Comparison of ENCODE assay signal across 29 mouse cellular contexts in the genomic region with DNA sequence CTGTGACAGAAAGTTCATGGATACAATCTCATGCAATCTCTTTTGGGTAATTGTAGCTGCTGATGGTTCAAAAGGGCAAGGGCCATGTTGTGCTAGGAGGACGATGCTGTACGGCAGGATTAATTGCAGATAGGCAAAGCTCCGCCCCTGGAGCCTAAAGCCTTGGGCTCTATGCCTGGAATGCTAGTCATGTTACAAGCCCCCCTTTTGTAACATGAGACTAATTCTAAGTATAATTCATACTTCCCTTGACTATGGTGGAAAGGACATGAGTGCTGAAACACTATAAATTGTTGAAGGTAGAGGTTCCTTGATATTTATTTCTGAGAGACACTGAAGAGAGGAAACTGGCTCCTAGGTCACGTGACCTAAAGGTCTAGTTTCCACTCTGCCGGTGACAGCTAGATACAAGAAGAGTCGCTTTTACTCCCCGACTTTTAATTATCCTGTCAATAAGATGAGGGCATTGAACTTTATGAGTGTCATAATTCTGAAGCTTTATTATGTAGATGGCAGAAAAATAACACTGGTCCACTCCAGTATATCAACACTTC.
A peak's percentile ranks its signal among the peaks of the same experiment; 100 is the strongest.
DNase-seq lines count a peak whose midpoint lies in the region; ATAC-seq and TF ChIP-seq lines count a peak whose summit lies in the region.
"Had no signal": no experiment of that assay in that cellular context is flagged by ENCODE, and none has a peak within 500 bp of the region (broad histone marks: within the 10 kb centered on the region; RNA-seq: fewer than 3 reads in every experiment).

No protein-coding gene starts in this region.

- no peaks in the 10 kb centered on the region for H3K36me3 ChIP-seq in kidney, embryonic 14.5 days (ENCODE audit: control insufficient read depth, insufficient read depth, low read length)
- H3K36me3 ChIP-seq in testis, adult 2 months (ENCODE audit: control insufficient read depth, insufficient read depth, low read length) = no peaks in the 10 kb centered on the region
- H3K36me3 ChIP-seq in hindbrain, embryonic 13.5 days = no peaks in the 10 kb centered on the region
- H3K36me3 ChIP-seq: forebrain, embryonic 15.5 days; hindbrain, embryonic 10.5 days; intestine, embryonic 15.5 days; kidney, embryonic 15.5 days; midbrain, embryonic 13.5 days; stomach, embryonic 15.5 days had no signal

- H3K4me2 ChIP-seq in kidney, embryonic 14.5 days (replicated peaks; ENCODE audit: low read depth, low read length) = no peak overlapping the region
- no peak overlapping the region for H3K4me2 ChIP-seq in hindbrain, embryonic 13.5 days
- H3K4me2 ChIP-seq: forebrain, embryonic 15.5 days; intestine, embryonic 15.5 days; kidney, embryonic 15.5 days; liver, embryonic 11.5 days; midbrain, embryonic 13.5 days; stomach, embryonic 15.5 days had no signal

- no peak overlapping the region for H3K27ac ChIP-seq in kidney, embryonic 14.5 days (ENCODE audit: low read depth, low read length)
- no peak overlapping the region for H3K27ac ChIP-seq in testis, adult 2 months (ENCODE audit: control insufficient read depth, insufficient read depth, low read depth, low read length)
- H3K27ac ChIP-seq in hindbrain, embryonic 13.5 days = no peak overlapping the region
- H3K27ac ChIP-seq: forebrain, embryonic 15.5 days; hindbrain, embryonic 10.5 days; hindbrain, postnatal 0 days; intestine, embryonic 15.5 days; kidney, embryonic 15.5 days; midbrain, embryonic 13.5 days; stomach, embryonic 15.5 days had no signal

- DNase-seq in kidney, adult 18-20 months = no peak
- DNase-seq in testis, postnatal 14 days (ENCODE audit: low spot score) = no peak
- DNase-seq in forelimb bud, embryonic 11.5 days (ENCODE audit: low read depth, low spot score) = peak; percentile 26
- DNase-seq in natural killer cell, adult 2 months (ENCODE audit: low spot score in 2 of 2) = no peak
- DNase-seq: adrenal gland, adult 2 months; adrenal gland, postnatal 36 days; cerebellum, adult 18-20 months; cerebellum, postnatal 14 days; heart, postnatal 14 days; layer of hippocampus, postnatal 36 days; left cerebral cortex, postnatal 4 days; lung, postnatal 4 days; thymus, adult 2 months; thymus, postnatal 36 days had no signal

- no peaks in the 10 kb centered on the region for H3K27me3 ChIP-seq in kidney, embryonic 14.5 days (ENCODE audit: control insufficient read depth, insufficient read depth, low read length)
- H3K27me3 ChIP-seq in testis, adult 2 months (ENCODE audit: control insufficient read depth, insufficient read depth, low read length) = no peaks in the 10 kb centered on the region
- no peaks in the 10 kb centered on the region for H3K27me3 ChIP-seq in hindbrain, embryonic 13.5 days
- H3K27me3 ChIP-seq: forebrain, embryonic 15.5 days; intestine, embryonic 15.5 days; kidney, embryonic 15.5 days; megakaryocyte, embryonic 14.5 days; midbrain, embryonic 13.5 days; stomach, embryonic 15.5 days had no signal

- H3K4me1 ChIP-seq in kidney, embryonic 14.5 days (ENCODE audit: control insufficient read depth, insufficient read depth, low read length) = peaks cover 8% of the 10 kb centered on the region
- no peaks in the 10 kb centered on the region; the same call in 1 of the 2 replicates for H3K4me1 ChIP-seq in testis, adult 2 months (ENCODE audit: control insufficient read depth, insufficient read depth, low read length)
- H3K4me1 ChIP-seq in hindbrain, embryonic 13.5 days (replicated peaks) = 0 out of 2 replicates have a peak, but pooled peaks cover 3% of the 10 kb centered on the region
- H3K4me1 ChIP-seq: forebrain, embryonic 15.5 days; intestine, embryonic 15.5 days; megakaryocyte, embryonic 14.5 days; stomach, embryonic 15.5 days had no signal

- 20% methylated on average over 7 of the region's 7 CpGs for WGBS in kidney, embryonic 14.5 days
- WGBS in hindbrain, embryonic 13.5 days = 92% methylated on average over 7 of the region's 7 CpGs

- TF ChIP-seq CTCF in testis, adult 2 months (IDR thresholded peaks at IDR 0.05; ENCODE audit: control insufficient read depth, insufficient read depth, insufficient replicate concordance, low read depth, low read length) = no peak

- no peak overlapping the region for H3K9ac ChIP-seq in kidney, embryonic 14.5 days (ENCODE audit: low read depth, low read length)
- no peak overlapping the region for H3K9ac ChIP-seq in hindbrain, embryonic 13.5 days
- H3K9ac ChIP-seq: forebrain, embryonic 15.5 days; intestine, embryonic 15.5 days; kidney, embryonic 15.5 days; midbrain, embryonic 13.5 days; stomach, embryonic 15.5 days had no signal

- H3K9me3 ChIP-seq in kidney, embryonic 14.5 days (ENCODE audit: control insufficient read depth, low read length) = no peaks in the 10 kb centered on the region
- H3K9me3 ChIP-seq in hindbrain, embryonic 13.5 days = no peaks in the 10 kb centered on the region
- H3K9me3 ChIP-seq: forebrain, embryonic 15.5 days; intestine, embryonic 15.5 days; kidney, embryonic 15.5 days; midbrain, embryonic 13.5 days; stomach, embryonic 15.5 days had no signal

- ATAC-seq in kidney, embryonic 14.5 days (ENCODE audit: low FRiP score, low TSS enrichment) = peak; percentile 35; the same call in 1 of the 2 replicates
- no peak for ATAC-seq in hindbrain, embryonic 13.5 days (ENCODE audit: low FRiP score)
- ATAC-seq: activated CD4-positive, CD25-positive, alpha-beta regulatory T cell, adult 4 months; CD4-positive, CD25-positive, alpha-beta regulatory T cell, adult 4 months; forebrain, embryonic 15.5 days; hindbrain, postnatal 0 days; intestine, embryonic 15.5 days; lung, postnatal 0 days; midbrain, embryonic 13.5 days had no signal

- TF ChIP-seq POLR2A in testis, adult 2 months (IDR thresholded peaks at IDR 0.05; ENCODE audit: control insufficient read depth, low read depth, low read length) = no peak

- no peak overlapping the region for H3K4me3 ChIP-seq in kidney, embryonic 14.5 days (ENCODE audit: low read length)
- H3K4me3 ChIP-seq in testis, adult 2 months (ENCODE audit: control insufficient read depth, low read depth, low read length) = peak overlapping the region; percentile 80
- H3K4me3 ChIP-seq in hindbrain, embryonic 13.5 days = no peak overlapping the region
- H3K4me3 ChIP-seq: forebrain, embryonic 15.5 days; hindbrain, embryonic 10.5 days; intestine, embryonic 15.5 days; kidney, embryonic 15.5 days; megakaryocyte, embryonic 14.5 days; midbrain, embryonic 13.5 days; stomach, embryonic 15.5 days had no signal
